Mouse (Mus musculus) bone marrow macrophage, adult 2 months (primary cell): ENCODE results near the gene Rhbdd1.

ENCODE experiments used
- CTCF ChIP-seq: IDR thresholded peaks from 2 replicates; pipeline ENCODE4 v1.5.1; 2012; ENCODE audit warnings: low read depth, mild to moderate bottlenecking, low read length, moderate library complexity
- POLR2A ChIP-seq: IDR thresholded peaks from 2 replicates; pipeline ENCODE4 v1.6.1; 2012; ENCODE audit warnings: mild to moderate bottlenecking, low read depth, low read length, borderline replicate concordance

DNA sequence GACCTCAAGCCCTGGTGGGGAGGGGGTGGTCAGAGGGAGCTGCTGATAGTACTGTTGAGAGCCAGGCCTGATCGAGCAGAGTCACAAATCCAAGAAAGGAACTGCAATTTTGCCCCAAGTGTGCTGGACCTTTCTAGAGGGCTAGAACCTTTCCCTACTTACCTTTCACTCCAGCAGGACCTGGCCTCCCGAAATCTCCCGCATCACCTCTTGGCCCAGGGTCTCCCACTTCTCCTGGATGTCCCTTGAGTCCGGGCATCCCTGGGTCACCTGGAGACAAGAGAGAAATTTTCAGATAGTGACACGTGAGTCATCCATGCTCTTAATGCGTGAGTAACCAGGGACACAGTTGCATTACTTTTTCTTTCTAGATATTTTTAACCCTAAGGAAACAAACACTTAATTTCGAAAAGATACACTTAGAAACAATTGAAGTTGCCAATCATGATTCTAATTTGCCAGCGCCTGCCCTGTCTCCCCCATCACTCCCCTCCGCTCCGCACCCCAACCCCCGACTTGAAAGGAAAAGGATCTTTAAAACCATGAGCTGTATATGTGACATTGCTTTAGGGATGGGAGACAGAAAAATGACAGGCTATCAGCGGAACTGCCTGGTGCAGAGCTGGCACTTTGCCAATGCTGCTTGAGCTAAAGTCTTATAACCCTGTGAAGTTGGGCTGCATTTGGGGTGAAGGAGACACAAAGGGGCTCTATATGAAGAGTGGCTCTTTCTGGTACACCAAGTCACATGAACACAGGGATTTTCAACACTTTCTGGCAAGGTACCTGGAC is 163.6 kb downstream of the Rhbdd1 start:
- TF ChIP-seq CTCF (no peak), POLR2A (no peak)
